Mouse (Mus musculus): ENCODE measurements around the gene Dnajb8. TPM values are rescaled to one million over a fixed set of nuclear protein-coding genes. Genes with fewer than 3 reads are reported as not detected.

Gene Dnajb8
- polyA plus RNA-seq, 1 experiment from 2014 or later: not detected

- no peaks in the 10 kb centered on the region for H3K4me1 ChIP-seq (ENCODE audit: control insufficient read depth, insufficient read depth, low read depth, low read length)
- H3K27me3 ChIP-seq (replicated peaks; ENCODE audit: control insufficient read depth, insufficient read depth, low read length): no peaks in the 10 kb centered on the region; the same call in 1 of the 2 replicates
- WGBS: 78% methylated on average over 4 of the region's 4 CpGs
- no peak overlapping the region for H3K4me3 ChIP-seq (ENCODE audit: low read length)
- no peak overlapping the region for H3K4me2 ChIP-seq (ENCODE audit: low read length)
- ATAC-seq: no peak
- H3K9ac ChIP-seq (ENCODE audit: low read depth, low read length): no peak overlapping the region
- H3K9me3 ChIP-seq (ENCODE audit: control insufficient read depth, low read length): peaks cover 2% of the 10 kb centered on the region; the same call in 1 of the 2 replicates
- H3K27ac ChIP-seq (ENCODE audit: low read depth, low read length): no peak overlapping the region
- no peaks in the 10 kb centered on the region for H3K36me3 ChIP-seq (ENCODE audit: control insufficient read depth, insufficient read depth, low read length)
These were observed 5.9 kb upstream of the Dnajb8 start for GRCm38 (mm10) chr6:88216199-88216598.

GRCm38 (mm10) chr6:88219094-88219493, 3.0 kb upstream of the Dnajb8 start:
- Histone ChIP-seq H3K27me3 (replicated peaks; ENCODE audit: control insufficient read depth, insufficient read depth, low read length) (no peaks in the 10 kb centered on the region; the same call in 1 of the 2 replicates), H3K9me3 (ENCODE audit: control insufficient read depth, low read length) (peaks cover 2% of the 10 kb centered on the region; the same call in 1 of the 2 replicates), H3K36me3 (ENCODE audit: control insufficient read depth, insufficient read depth, low read length) (no peaks in the 10 kb centered on the region), H3K4me1 (ENCODE audit: control insufficient read depth, insufficient read depth, low read depth, low read length) (no peaks in the 10 kb centered on the region), H3K4me2 (ENCODE audit: low read length) (no peak overlapping the region), H3K9ac (ENCODE audit: low read depth, low read length) (no peak overlapping the region), H3K4me3 (ENCODE audit: low read length) (no peak overlapping the region), H3K27ac (ENCODE audit: low read depth, low read length) (no peak overlapping the region)
- ATAC-seq: no peak
- WGBS: 18% methylated on average over 4 of the region's 4 CpGs

GRCm38 (mm10) chr6:88226570-88226994, 4.5 kb downstream of the Dnajb8 start:
- no peak overlapping the region for H3K9ac ChIP-seq (ENCODE audit: low read depth, low read length)
- H3K27ac ChIP-seq (ENCODE audit: low read depth, low read length): no peak overlapping the region
- WGBS: 16% methylated on average over 5 of the region's 5 CpGs
- H3K4me1 ChIP-seq (ENCODE audit: control insufficient read depth, insufficient read depth, low read depth, low read length): no peaks in the 10 kb centered on the region
- no peak overlapping the region for H3K4me2 ChIP-seq (ENCODE audit: low read length)
- H3K27me3 ChIP-seq (replicated peaks; ENCODE audit: control insufficient read depth, insufficient read depth, low read length): no peaks in the 10 kb centered on the region
- no peaks in the 10 kb centered on the region for H3K36me3 ChIP-seq (ENCODE audit: control insufficient read depth, insufficient read depth, low read length)
- H3K4me3 ChIP-seq (ENCODE audit: low read length): no peak overlapping the region
- H3K9me3 ChIP-seq (ENCODE audit: control insufficient read depth, low read length): no peaks in the 10 kb centered on the region
- ATAC-seq: peak; percentile 48; the same call in 1 of the 2 replicates

DNA sequence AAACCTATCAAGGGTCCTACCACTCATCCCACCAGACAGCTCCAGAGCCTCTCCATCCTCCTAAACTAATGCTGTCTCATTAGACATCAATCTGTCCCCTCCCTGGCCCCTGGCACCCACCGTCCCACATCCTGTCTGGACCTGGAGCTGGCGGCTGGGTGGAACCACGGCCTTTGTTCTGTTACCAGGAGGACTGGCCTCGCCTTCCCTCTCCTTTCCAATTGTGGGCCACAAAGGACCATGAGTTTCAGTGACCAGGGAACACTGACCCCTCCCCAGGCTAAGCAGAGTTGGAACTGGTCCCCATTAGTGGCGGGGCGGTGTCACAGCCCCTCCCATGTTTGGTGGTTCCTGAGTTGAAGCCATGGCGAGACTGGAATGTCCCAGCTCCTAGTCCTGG, 5.5 kb downstream of the Dnajb8 start:
- Histone ChIP-seq H3K27me3 (replicated peaks; ENCODE audit: control insufficient read depth, insufficient read depth, low read length) (no peaks in the 10 kb centered on the region), H3K9ac (ENCODE audit: low read depth, low read length) (no peak overlapping the region), H3K4me2 (ENCODE audit: low read length) (no peak overlapping the region), H3K4me3 (ENCODE audit: low read length) (no peak overlapping the region), H3K36me3 (ENCODE audit: control insufficient read depth, insufficient read depth, low read length) (no peaks in the 10 kb centered on the region), H3K9me3 (ENCODE audit: control insufficient read depth, low read length) (no peaks in the 10 kb centered on the region), H3K27ac (ENCODE audit: low read depth, low read length) (no peak overlapping the region), H3K4me1 (ENCODE audit: control insufficient read depth, insufficient read depth, low read depth, low read length) (no peaks in the 10 kb centered on the region)
- no peak for ATAC-seq
- 70% methylated on average over 7 of the region's 7 CpGs for WGBS

DNA sequence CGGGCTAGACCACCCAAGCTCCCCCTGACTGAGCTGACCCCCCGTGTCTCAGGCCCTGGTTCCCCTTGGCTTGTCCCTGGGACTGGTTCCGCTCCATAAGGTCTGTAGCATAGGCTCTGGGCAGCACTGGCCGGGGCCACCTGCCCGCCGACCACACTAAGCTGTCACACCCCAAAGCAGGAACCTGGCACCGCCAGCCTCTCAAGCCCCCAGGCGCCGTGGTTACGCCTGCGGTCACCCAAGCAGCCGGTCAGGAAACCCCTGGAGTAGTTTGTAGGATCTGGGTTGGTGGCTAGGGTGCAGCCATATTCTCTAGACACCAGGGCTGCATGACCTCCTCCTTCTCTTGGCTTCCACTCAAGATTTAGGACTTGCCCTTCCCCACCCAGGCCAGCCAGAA, 7.2 kb downstream of the Dnajb8 start:
- no peak overlapping the region for H3K9ac ChIP-seq (ENCODE audit: low read depth, low read length)
- no peaks in the 10 kb centered on the region for H3K4me1 ChIP-seq (ENCODE audit: control insufficient read depth, insufficient read depth, low read depth, low read length)
- H3K27ac ChIP-seq (ENCODE audit: low read depth, low read length): no peak overlapping the region
- 79% methylated on average over 12 of the region's 12 CpGs for WGBS
- H3K4me3 ChIP-seq (ENCODE audit: low read length): no peak overlapping the region
- no peaks in the 10 kb centered on the region for H3K27me3 ChIP-seq (replicated peaks; ENCODE audit: control insufficient read depth, insufficient read depth, low read length)
- no peak for ATAC-seq
- H3K36me3 ChIP-seq (ENCODE audit: control insufficient read depth, insufficient read depth, low read length): no peaks in the 10 kb centered on the region
- no peaks in the 10 kb centered on the region for H3K9me3 ChIP-seq (ENCODE audit: control insufficient read depth, low read length)
- no peak overlapping the region for H3K4me2 ChIP-seq (ENCODE audit: low read length)

GRCm38 (mm10) chr6:88231821-88232220, 9.8 kb downstream of the Dnajb8 start:
- ATAC-seq: no peak

GRCm38 (mm10) chr6:88232221-88232620, 10.2 kb downstream of the Dnajb8 start:
- H3K9me3 ChIP-seq (ENCODE audit: control insufficient read depth, low read length): no peaks in the 10 kb centered on the region
- 0 out of 2 replicates have a peak, but pooled peaks cover 2% of the 10 kb centered on the region for H3K27me3 ChIP-seq (replicated peaks; ENCODE audit: control insufficient read depth, insufficient read depth, low read length)
- H3K36me3 ChIP-seq (ENCODE audit: control insufficient read depth, insufficient read depth, low read length): no peaks in the 10 kb centered on the region
- H3K27ac ChIP-seq (ENCODE audit: low read depth, low read length): no peak overlapping the region
- no peak overlapping the region for H3K4me2 ChIP-seq (ENCODE audit: low read length)
- H3K4me1 ChIP-seq (ENCODE audit: control insufficient read depth, insufficient read depth, low read depth, low read length): peaks cover 6% of the 10 kb centered on the region
- 56% methylated on average over 6 of the region's 6 CpGs for WGBS
- H3K9ac ChIP-seq (ENCODE audit: low read depth, low read length): no peak overlapping the region
- ATAC-seq: no peak
- no peak overlapping the region for H3K4me3 ChIP-seq (ENCODE audit: low read length)

More at GRCm38 (mm10) chr6:88231821-88232220, 9.8 kb downstream of the Dnajb8 start:
- Histone ChIP-seq H3K4me2 (ENCODE audit: low read length) (no peak overlapping the region), H3K27me3 (replicated peaks; ENCODE audit: control insufficient read depth, insufficient read depth, low read length) (0 out of 2 replicates have a peak, but pooled peaks cover 2% of the 10 kb centered on the region), H3K27ac (ENCODE audit: low read depth, low read length) (no peak overlapping the region), H3K4me3 (ENCODE audit: low read length) (no peak overlapping the region), H3K36me3 (ENCODE audit: control insufficient read depth, insufficient read depth, low read length) (no peaks in the 10 kb centered on the region), H3K4me1 (ENCODE audit: control insufficient read depth, insufficient read depth, low read depth, low read length) (peaks cover 6% of the 10 kb centered on the region), H3K9ac (ENCODE audit: low read depth, low read length) (no peak overlapping the region), H3K9me3 (ENCODE audit: control insufficient read depth, low read length) (no peaks in the 10 kb centered on the region)
- WGBS: 88% methylated on average over 7 of the region's 7 CpGs

DNA sequence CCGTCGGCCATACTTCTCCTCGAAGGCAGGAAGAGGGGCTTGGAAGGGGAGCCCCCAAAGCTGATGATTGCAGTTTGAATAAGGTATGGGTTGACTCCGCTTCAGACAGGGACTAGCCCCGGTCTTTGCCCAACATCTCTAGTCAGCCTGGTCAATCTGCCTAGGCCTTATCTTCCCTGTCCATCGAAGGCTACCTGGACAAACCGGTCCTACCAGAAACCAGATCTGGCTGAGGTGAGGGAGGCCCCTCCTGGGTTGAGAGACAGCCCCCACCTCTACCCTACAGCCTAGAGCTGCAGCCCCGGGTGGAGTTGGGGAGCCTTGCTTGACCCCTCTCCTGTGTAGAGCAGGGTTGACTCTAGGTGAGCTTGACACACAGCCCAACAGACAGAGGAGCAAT, 11.9 kb downstream of the Dnajb8 start:
- Histone ChIP-seq H3K9me3 (ENCODE audit: control insufficient read depth, low read length) (no peaks in the 10 kb centered on the region), H3K4me2 (ENCODE audit: low read length) (no peak overlapping the region), H3K9ac (ENCODE audit: low read depth, low read length) (no peak overlapping the region), H3K4me3 (ENCODE audit: low read length) (no peak overlapping the region), H3K36me3 (ENCODE audit: control insufficient read depth, insufficient read depth, low read length) (no peaks in the 10 kb centered on the region), H3K27ac (ENCODE audit: low read depth, low read length) (no peak overlapping the region), H3K4me1 (ENCODE audit: control insufficient read depth, insufficient read depth, low read depth, low read length) (peaks cover 6% of the 10 kb centered on the region), H3K27me3 (replicated peaks; ENCODE audit: control insufficient read depth, insufficient read depth, low read length) (0 out of 2 replicates have a peak, but pooled peaks cover 2% of the 10 kb centered on the region)
- ATAC-seq: no peak; the same call in 1 of the 2 replicates
- WGBS: 86% methylated on average over 8 of the region's 8 CpGs

DNA sequence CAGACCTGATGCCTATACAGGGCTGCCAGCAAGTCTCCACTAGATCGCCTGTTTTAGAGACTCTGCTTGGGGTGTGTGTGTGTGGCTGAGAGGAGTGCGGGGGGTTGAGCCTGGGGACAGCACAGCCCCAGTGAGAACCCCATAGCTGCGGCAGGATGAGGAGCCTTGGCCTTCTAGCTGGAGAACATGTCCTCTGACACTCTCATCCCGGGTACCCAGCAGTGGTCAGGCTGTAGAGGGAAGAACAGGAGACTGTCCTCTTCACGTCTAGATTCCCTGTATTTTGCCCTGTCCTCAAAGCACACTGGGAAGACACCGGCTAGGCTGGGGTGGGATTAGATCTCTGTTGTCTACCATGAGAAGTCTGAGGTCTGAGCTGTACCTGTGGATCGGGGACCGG, 13.4 kb downstream of the Dnajb8 start:
- H3K4me3 ChIP-seq (ENCODE audit: low read length): no peak overlapping the region
- H3K27ac ChIP-seq (ENCODE audit: low read depth, low read length): no peak overlapping the region
- H3K36me3 ChIP-seq (ENCODE audit: control insufficient read depth, insufficient read depth, low read length): no peaks in the 10 kb centered on the region
- H3K27me3 ChIP-seq (replicated peaks; ENCODE audit: control insufficient read depth, insufficient read depth, low read length): 0 out of 2 replicates have a peak, but pooled peaks cover 2% of the 10 kb centered on the region
- ATAC-seq: no peak
- H3K4me1 ChIP-seq (ENCODE audit: control insufficient read depth, insufficient read depth, low read depth, low read length): peaks cover 6% of the 10 kb centered on the region
- no peaks in the 10 kb centered on the region for H3K9me3 ChIP-seq (ENCODE audit: control insufficient read depth, low read length)
- WGBS: 21% methylated on average over 8 of the region's 8 CpGs
- no peak overlapping the region for H3K4me2 ChIP-seq (ENCODE audit: low read length)
- no peak overlapping the region for H3K9ac ChIP-seq (ENCODE audit: low read depth, low read length)

All from hindbrain, embryonic 16.5 days (tissue).